ENCODE assay signal across 10 mouse cellular contexts in the genomic region with DNA sequence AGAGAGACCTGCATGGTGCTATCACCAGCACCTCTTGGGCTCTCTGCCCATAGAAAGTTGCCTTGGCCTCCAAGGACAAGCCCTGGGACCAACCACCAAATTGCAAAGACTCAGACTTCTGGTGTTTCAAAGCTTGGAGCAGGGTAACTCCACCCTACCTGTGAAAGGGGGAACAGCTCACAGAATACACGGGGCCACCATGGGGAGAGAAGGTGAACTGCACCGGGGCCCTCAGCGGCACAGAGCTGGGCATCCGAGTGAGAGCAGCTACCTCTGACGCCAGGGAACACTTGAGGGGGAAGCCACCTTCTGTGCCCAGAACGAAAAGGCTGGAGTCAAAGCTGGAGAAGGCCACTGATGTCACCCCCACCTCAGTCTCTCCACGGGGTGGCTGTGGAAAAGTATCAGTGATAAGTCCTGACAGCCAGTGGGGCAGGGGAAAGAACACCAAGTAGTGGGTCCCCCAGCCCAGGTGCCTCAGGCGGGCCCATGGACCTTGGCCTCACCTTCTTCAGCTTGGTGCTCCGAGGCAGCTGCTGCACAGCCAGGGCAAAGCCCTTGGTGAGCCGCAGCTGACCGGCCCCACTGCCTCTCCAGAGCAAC. TPM values are rescaled to one million over a fixed set of nuclear protein-coding genes. Genes with fewer than 3 reads are reported as not detected.
DNase-seq lines count a peak whose midpoint lies in the region; ATAC-seq and TF ChIP-seq lines count a peak whose summit lies in the region.
"Had no signal": no experiment of that assay in that cellular context is flagged by ENCODE, and none has a peak within 500 bp of the region (broad histone marks: within the 10 kb centered on the region; RNA-seq: fewer than 3 reads in every experiment).

No protein-coding gene starts in this region.

- peaks cover 54% of the 10 kb centered on the region for H3K36me3 ChIP-seq in hindbrain, embryonic 16.5 days (ENCODE audit: control insufficient read depth, insufficient read depth, low read length)

- H3K27me3 ChIP-seq in cerebellum, adult 2 months (ENCODE audit: control insufficient read depth, insufficient read depth, low read length) = no peaks in the 10 kb centered on the region
- no peaks in the 10 kb centered on the region for H3K27me3 ChIP-seq in hindbrain, embryonic 16.5 days (replicated peaks; ENCODE audit: control insufficient read depth, insufficient read depth, low read length)
- H3K27me3 ChIP-seq: lung, embryonic 15.5 days had no signal

- no peak for ATAC-seq in hindbrain, embryonic 16.5 days

- no peak overlapping the region for H3K27ac ChIP-seq in cerebellum, adult 2 months (ENCODE audit: insufficient read depth, low read length)
- no peak overlapping the region for H3K27ac ChIP-seq in hindbrain, embryonic 16.5 days (ENCODE audit: low read depth, low read length)
- H3K27ac ChIP-seq: heart, embryonic 10.5 days; lung, embryonic 15.5 days had no signal

- WGBS in cerebellum, adult 2 months = 50% methylated on average over 11 of the region's 11 CpGs
- 54% methylated on average over 11 of the region's 11 CpGs for WGBS in hindbrain, embryonic 16.5 days

- H3K4me3 ChIP-seq in cerebellum, adult 2 months (replicated peaks; ENCODE audit: insufficient read depth, low read depth, low read length) = no peak overlapping the region
- no peak overlapping the region for H3K4me3 ChIP-seq in hindbrain, embryonic 16.5 days (ENCODE audit: low read length)
- H3K4me3 ChIP-seq: heart, embryonic 10.5 days; lung, embryonic 15.5 days had no signal

- no peak for DNase-seq in cerebellum, adult 2 months
- DNase-seq in cerebellum, adult 8-10 months = no peak
- DNase-seq in layer of hippocampus, adult 11-12 months (ENCODE audit: low spot score) = peak; percentile 28
- no peak for DNase-seq in layer of hippocampus, adult 9-11 months
- DNase-seq in thymus, postnatal 0 days (ENCODE audit: low spot score) = peak; percentile 16
- DNase-seq in thymus, adult 18-20 months = no peak
- DNase-seq in MN1 (ENCODE audit: low spot score) = no peak

- TF ChIP-seq CTCF in cerebellum, adult 2 months (IDR thresholded peaks at IDR 0.05; ENCODE audit: borderline replicate concordance, insufficient read depth, low read depth, low read length) = peak; percentile 35; the same call in 1 of the 2 replicates

- H3K4me2 ChIP-seq in hindbrain, embryonic 16.5 days (ENCODE audit: low read length) = no peak overlapping the region
- H3K4me2 ChIP-seq: lung, embryonic 15.5 days had no signal

- H3K9me3 ChIP-seq in hindbrain, embryonic 16.5 days (ENCODE audit: control insufficient read depth, low read length) = no peaks in the 10 kb centered on the region
- H3K9me3 ChIP-seq: heart, embryonic 10.5 days; lung, embryonic 15.5 days had no signal

- TF ChIP-seq POLR2A in cerebellum, adult 2 months (IDR thresholded peaks at IDR 0.05; ENCODE audit: borderline replicate concordance, insufficient read depth, low read length) = no peak

- no peak overlapping the region for H3K9ac ChIP-seq in hindbrain, embryonic 16.5 days (ENCODE audit: low read depth, low read length)
- H3K9ac ChIP-seq: lung, embryonic 15.5 days had no signal

- no peaks in the 10 kb centered on the region for H3K4me1 ChIP-seq in cerebellum, adult 2 months (ENCODE audit: control insufficient read depth, insufficient read depth, low read length)
- no peaks in the 10 kb centered on the region for H3K4me1 ChIP-seq in hindbrain, embryonic 16.5 days (ENCODE audit: control insufficient read depth, insufficient read depth, low read depth, low read length)
- H3K4me1 ChIP-seq: lung, embryonic 15.5 days had no signal

RNA-seq across cellular contexts. Expression of gene Wdr34, which starts 16.3 kb away (rescaled TPM):
- polyA plus RNA-seq in cerebellum, adult 2 months (2012; rRNA removed) = 25.2 and 25.6 TPM in 2 replicates
- polyA plus RNA-seq in thymus, postnatal 0 days (2015; fragmentation: Nextera tagmentation; extraction: Ambion mirVana) = 13.6 and 15.4 TPM in 2 replicates
- 76.4 and 78.1 TPM in 2 replicates for polyA plus RNA-seq in hindbrain, embryonic 16.5 days (2015; fragmentation: Nextera tagmentation; extraction: Ambion mirVana)

RNA-seq across cellular contexts. Expression of gene Set, which starts 24.8 kb away (rescaled TPM):
- 138 and 159 TPM in 2 replicates for polyA plus RNA-seq in cerebellum, adult 2 months (2012; rRNA removed)
- 418 and 429 TPM in 2 replicates for polyA plus RNA-seq in thymus, postnatal 0 days (2015; fragmentation: Nextera tagmentation; extraction: Ambion mirVana)
- polyA plus RNA-seq in hindbrain, embryonic 16.5 days (2015; fragmentation: Nextera tagmentation; extraction: Ambion mirVana) = 284 and 285 TPM in 2 replicates

RNA-seq across cellular contexts. Expression of gene Pkn3, which starts 45.1 kb away (rescaled TPM):
- 2.4 TPM in 2 replicates for polyA plus RNA-seq in cerebellum, adult 2 months (2012; rRNA removed)
- polyA plus RNA-seq in thymus, postnatal 0 days (2015; fragmentation: Nextera tagmentation; extraction: Ambion mirVana) = 3.5 and 3.7 TPM in 2 replicates
- polyA plus RNA-seq in hindbrain, embryonic 16.5 days (2015; fragmentation: Nextera tagmentation; extraction: Ambion mirVana) = 1.6 and 2.1 TPM in 2 replicates

Comparison
In these comparisons a context has a peak if more than half of its experiments do, and no peak if none do; other contexts are left out.
1. DNase-seq: peak in layer of hippocampus, adult 11-12 months (single experiment) and thymus, postnatal 0 days (single experiment); none in cerebellum, adult 2 months (0 of 2), cerebellum, adult 8-10 months (single experiment), layer of hippocampus, adult 9-11 months (single experiment), thymus, adult 18-20 months (0 of 2) and MN1 (single experiment).